ENCODE assay signal across 11 mouse cellular contexts in the genomic region with DNA sequence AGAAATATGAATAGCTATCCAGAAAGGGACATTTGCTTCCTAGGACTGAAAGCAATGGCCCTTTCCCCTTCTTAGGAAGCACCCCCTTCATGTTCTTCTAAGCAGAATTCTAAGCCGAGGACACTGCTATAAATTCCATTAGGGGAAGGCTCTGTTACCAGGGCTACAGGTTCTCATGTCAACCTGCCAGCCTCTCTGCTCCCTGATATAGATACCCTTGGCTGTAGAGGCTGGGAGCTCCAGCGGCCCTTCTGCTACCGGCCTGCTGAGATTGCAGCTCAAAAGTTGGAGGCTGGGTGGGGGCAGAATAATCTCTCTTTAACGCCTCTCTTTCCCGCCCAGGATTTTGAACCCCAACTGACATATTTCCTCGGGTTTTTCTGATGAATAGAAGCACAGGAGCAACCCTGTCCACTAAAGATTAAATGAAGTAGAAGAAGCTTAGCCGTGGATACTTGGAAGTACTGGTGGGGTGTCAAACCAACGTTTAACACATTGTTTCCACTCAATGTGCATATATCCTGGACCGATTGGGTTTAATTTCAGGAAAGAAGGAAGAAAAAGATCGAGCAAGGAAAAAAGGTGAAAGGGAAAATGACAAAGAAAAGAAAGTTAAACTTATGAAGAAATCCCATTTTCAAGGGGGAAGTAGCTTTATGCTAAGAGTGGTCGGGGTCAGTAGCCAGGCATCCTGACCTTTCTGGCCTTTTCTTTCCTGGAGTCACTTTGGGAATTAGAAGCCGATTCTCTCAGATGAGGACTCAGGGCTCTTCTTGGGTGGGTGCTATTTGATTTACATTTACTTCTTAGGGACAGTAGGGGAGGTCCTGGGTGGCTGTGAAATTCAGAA. TPM values are rescaled to one million over a fixed set of nuclear protein-coding genes. Genes with fewer than 3 reads are reported as not detected.
DNase-seq lines count a peak whose midpoint lies in the region; ATAC-seq and TF ChIP-seq lines count a peak whose summit lies in the region.
"Had no signal": no experiment of that assay in that cellular context is flagged by ENCODE, and none has a peak within 500 bp of the region (broad histone marks: within the 10 kb centered on the region; RNA-seq: fewer than 3 reads in every experiment).

No protein-coding gene starts in this region.

- peak overlapping the region; percentile 54 for H3K4me3 ChIP-seq in left cerebral cortex, adult 2 months
- no peak overlapping the region for H3K4me3 ChIP-seq in embryonic facial prominence, embryonic 13.5 days
- no peak overlapping the region; the same call in 1 of the 2 replicates for H3K4me3 ChIP-seq in hindbrain, postnatal 0 days (ENCODE audit: low read length)
- no peak overlapping the region for H3K4me3 ChIP-seq in stomach, embryonic 16.5 days (replicated peaks; ENCODE audit: low read length)
- H3K4me3 ChIP-seq in liver, postnatal 0 days (ENCODE audit: low read depth, low read length) = no peak overlapping the region

- H3K9me3 ChIP-seq in embryonic facial prominence, embryonic 13.5 days = no peaks in the 10 kb centered on the region
- no peaks in the 10 kb centered on the region for H3K9me3 ChIP-seq in hindbrain, postnatal 0 days (ENCODE audit: low read length)
- H3K9me3 ChIP-seq in stomach, embryonic 16.5 days (replicated peaks; ENCODE audit: control insufficient read depth, low read length) = no peaks in the 10 kb centered on the region
- no peaks in the 10 kb centered on the region for H3K9me3 ChIP-seq in liver, postnatal 0 days (ENCODE audit: low read length)

- no peak for ATAC-seq in embryonic facial prominence, embryonic 13.5 days (ENCODE audit: insufficient number of reproducible peaks, insufficient read depth, low FRiP score, low TSS enrichment, low read depth)
- ATAC-seq in hindbrain, postnatal 0 days = peak; percentile 24; the same call in 1 of the 2 replicates
- no peak for ATAC-seq in stomach, embryonic 16.5 days (ENCODE audit: insufficient read depth, low FRiP score)
- no peak for ATAC-seq in liver, postnatal 0 days
- ATAC-seq: Patski had no signal

- no peak for TF ChIP-seq EP300 in liver, postnatal 0 days (IDR thresholded peaks at IDR 0.05; ENCODE audit: low read depth)

- TF ChIP-seq CTCF in left cerebral cortex, adult 2 months (IDR thresholded peaks at IDR 0.05) = no peak
- TF ChIP-seq CTCF in hindbrain, postnatal 0 days (IDR thresholded peaks at IDR 0.05; ENCODE audit: low read depth) = no peak
- TF ChIP-seq CTCF in liver, postnatal 0 days (IDR thresholded peaks at IDR 0.05; ENCODE audit: low read depth) = no peak

- peaks cover 95% of the 10 kb centered on the region for H3K27me3 ChIP-seq in embryonic facial prominence, embryonic 13.5 days
- no peaks in the 10 kb centered on the region for H3K27me3 ChIP-seq in hindbrain, postnatal 0 days (ENCODE audit: insufficient read depth, low read length)
- H3K27me3 ChIP-seq in stomach, embryonic 16.5 days (ENCODE audit: control insufficient read depth, insufficient read depth, low read length) = peaks cover 16% of the 10 kb centered on the region; the same call in 1 of the 2 replicates
- H3K27me3 ChIP-seq in liver, postnatal 0 days (ENCODE audit: insufficient read depth, low read length) = peaks cover 76% of the 10 kb centered on the region
- H3K27me3 ChIP-seq: Patski had no signal

- H3K4me1 ChIP-seq in embryonic facial prominence, embryonic 13.5 days = peaks cover 27% of the 10 kb centered on the region
- H3K4me1 ChIP-seq in hindbrain, postnatal 0 days (ENCODE audit: insufficient read depth, low read length) = peaks cover 11% of the 10 kb centered on the region; the same call in 1 of the 2 replicates
- peaks cover 11% of the 10 kb centered on the region for H3K4me1 ChIP-seq in stomach, embryonic 16.5 days (ENCODE audit: control insufficient read depth, insufficient read depth, low read length)
- 0 out of 2 replicates have a peak, but pooled peaks cover 2% of the 10 kb centered on the region for H3K4me1 ChIP-seq in liver, postnatal 0 days (ENCODE audit: insufficient read depth)

- no peak overlapping the region for H3K9ac ChIP-seq in embryonic facial prominence, embryonic 13.5 days
- peak overlapping the region; percentile 18; the same call in 1 of the 2 replicates for H3K9ac ChIP-seq in hindbrain, postnatal 0 days (replicated peaks; ENCODE audit: low read length)
- 0 out of 2 replicates have a peak overlapping the region, but pooled peaks have one; percentile 15 for H3K9ac ChIP-seq in stomach, embryonic 16.5 days (ENCODE audit: low read length)
- no peak overlapping the region for H3K9ac ChIP-seq in liver, postnatal 0 days (replicated peaks)
- H3K9ac ChIP-seq: lung, embryonic 14.5 days had no signal

- peak in 1 of 2 experiments; percentile 38 for DNase-seq in left cerebral cortex, adult 2 months (ENCODE audit: extremely low spot score in 1 of 2, low spot score in 2 of 2)
- no peak for DNase-seq in left cerebral cortex, adult 18-20 months (ENCODE audit: low spot score in 2 of 2)
- DNase-seq in hindbrain, postnatal 0 days (ENCODE audit: low spot score) = peak; percentile 83
- DNase-seq in liver = no peak
- DNase-seq in liver, postnatal 0 days = no peak
- DNase-seq: lung, embryonic 14.5 days; spleen, adult 18-20 months had no signal

- H3K4me2 ChIP-seq in embryonic facial prominence, embryonic 13.5 days = peak overlapping the region; percentile 5; the same call in 1 of the 2 replicates
- peak overlapping the region; percentile 94 for H3K4me2 ChIP-seq in hindbrain, postnatal 0 days (ENCODE audit: low read depth, low read length)
- H3K4me2 ChIP-seq in stomach, embryonic 16.5 days (ENCODE audit: low read depth, low read length) = peak overlapping the region; percentile 23
- H3K4me2 ChIP-seq in liver, postnatal 0 days (ENCODE audit: low read depth, low read length) = no peak overlapping the region
- H3K4me2 ChIP-seq: lung, embryonic 14.5 days had no signal

- intact Hi-C loops in left cerebral cortex, adult 2 months (cut with DNase I) = loop anchor here (1.0 to 2.0 kb wide), 2 partner anchors 14 to 451 kb away; no protein-coding TSS in a partner anchor

- peak overlapping the region; percentile 99 for H3K27ac ChIP-seq in left cerebral cortex, adult 2 months
- no peak overlapping the region for H3K27ac ChIP-seq in embryonic facial prominence, embryonic 13.5 days
- H3K27ac ChIP-seq in hindbrain, postnatal 0 days = peak overlapping the region; percentile 75
- no peak overlapping the region for H3K27ac ChIP-seq in stomach, embryonic 16.5 days (ENCODE audit: low read length)
- no peak overlapping the region for H3K27ac ChIP-seq in liver, postnatal 0 days (ENCODE audit: low read depth)

- H3K36me3 ChIP-seq in embryonic facial prominence, embryonic 13.5 days = no peaks in the 10 kb centered on the region
- H3K36me3 ChIP-seq in hindbrain, postnatal 0 days (ENCODE audit: insufficient read depth, low read length) = no peaks in the 10 kb centered on the region
- no peaks in the 10 kb centered on the region for H3K36me3 ChIP-seq in stomach, embryonic 16.5 days (ENCODE audit: control insufficient read depth, insufficient read depth, low read length)
- no peaks in the 10 kb centered on the region for H3K36me3 ChIP-seq in liver, postnatal 0 days (replicated peaks; ENCODE audit: insufficient read depth, low read length)

- 17% methylated on average over 12 of the region's 12 CpGs for WGBS in embryonic facial prominence, embryonic 13.5 days
- WGBS in hindbrain, postnatal 0 days = 18% methylated on average over 12 of the region's 12 CpGs
- 33% methylated on average over 12 of the region's 12 CpGs for WGBS in stomach, embryonic 16.5 days
- WGBS in liver, postnatal 0 days (ENCODE audit: insufficient replicate concordance) = 7% methylated on average over 12 of the region's 12 CpGs

RNA-seq across cellular contexts. Expression of gene Nr2f1, which starts 8.5 kb away (rescaled TPM):
- total RNA-seq in left cerebral cortex, adult 2 months (2021) = 100 to 1,000 TPM; 118 to 125 TPM
- 100 to 1,000 TPM; 113 to 124 TPM for total RNA-seq in left cerebral cortex, adult 18-20 months (2021)
- 14.1 and 15.8 TPM in 2 replicates for polyA plus RNA-seq in embryonic facial prominence, embryonic 13.5 days (2015; fragmentation: Nextera tagmentation; extraction: Ambion mirVana)
- 220 and 254 TPM in 2 replicates for total RNA-seq in hindbrain, postnatal 0 days (2014; rRNA removed)
- 49.8 and 51.2 TPM in 2 replicates for polyA plus RNA-seq in hindbrain, postnatal 0 days (2015; fragmentation: Nextera tagmentation; extraction: Ambion mirVana)
- polyA plus RNA-seq in stomach, embryonic 16.5 days (2015; fragmentation: Nextera tagmentation; extraction: Ambion mirVana) = 9.1 and 12.6 TPM in 2 replicates
- 0.36 and 0.52 TPM in 2 replicates for polyA plus RNA-seq in liver, postnatal 0 days (2015; fragmentation: Nextera tagmentation; extraction: Ambion mirVana)
- total RNA-seq: granulocyte monocyte progenitor cell, adult 5-6 weeks had no signal

Comparison
In these comparisons a context has a peak if more than half of its experiments do, and no peak if none do; other contexts are left out.
1. H3K27ac ChIP-seq: peak in left cerebral cortex, adult 2 months (single experiment) and hindbrain, postnatal 0 days (single experiment); none in embryonic facial prominence, embryonic 13.5 days (single experiment), stomach, embryonic 16.5 days (single experiment) and liver, postnatal 0 days (single experiment).
2. H3K9ac ChIP-seq: peak in hindbrain, postnatal 0 days (single experiment) and stomach, embryonic 16.5 days (single experiment); none in embryonic facial prominence, embryonic 13.5 days (single experiment) and liver, postnatal 0 days (single experiment).